Mouse (Mus musculus) C3H10T1/2 (cell line): ENCODE results near the gene Gm13285. TPM values are rescaled to one million over a fixed set of nuclear protein-coding genes. Genes with fewer than 3 reads are reported as not detected.

Source experiments
- polyA plus RNA-seq, 2 experiments: library from polyadenylated mRNA; unstranded; fragments of >200 nt; fragmentation: generic; extraction: Trizol; gene quantifications; one replicate each; pipeline ENCODE4 v1.2.1; 2012; ENCODE audit warnings: missing spikeins in 2 of 2

The Gm13285 gene
- polyA plus RNA-seq = not detected

DNA sequence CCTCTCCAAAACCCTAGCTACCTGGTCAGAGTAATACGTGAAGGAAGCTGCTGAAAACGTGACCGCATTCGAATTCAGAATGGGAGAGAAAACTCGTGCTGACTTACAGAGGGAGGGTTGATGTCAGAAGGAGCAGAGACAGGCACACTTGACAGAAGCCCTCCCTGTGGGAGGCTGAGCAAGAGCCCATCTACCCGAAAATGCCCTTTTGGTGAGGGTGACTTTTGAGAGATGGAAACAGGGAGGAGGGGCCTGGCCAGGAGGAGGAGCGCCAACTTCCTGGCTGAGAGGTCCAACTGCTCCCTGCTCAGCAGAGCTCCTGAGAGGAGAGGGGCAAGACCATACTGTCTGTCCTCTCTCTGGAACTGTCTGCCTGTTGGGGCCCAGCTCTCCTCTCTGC, at the start of gene Gm13285:
TSS of gene Gm13285 (plus strand) at position 301 of the 400 bp plus-strand sequence.

GRCm38 (mm10) chr4:88754818-88755340, 44.6 kb upstream of the Gm13285 start, which contains the start of gene Gm13271:
Gm13271 (plus strand) TSS chr4:88754868.

GRCm38 (mm10) chr4:88759610-88760268, 39.7 kb upstream of the Gm13285 start, which contains the start of gene Gm13283:
Gm13283 (plus strand) TSS chr4:88760119.

GRCm38 (mm10) chr4:88773534-88773933, 25.9 kb upstream of the Gm13285 start, which contains the start of gene Gm13290:
Gm13290 (plus strand) TSS chr4:88773834.

DNA sequence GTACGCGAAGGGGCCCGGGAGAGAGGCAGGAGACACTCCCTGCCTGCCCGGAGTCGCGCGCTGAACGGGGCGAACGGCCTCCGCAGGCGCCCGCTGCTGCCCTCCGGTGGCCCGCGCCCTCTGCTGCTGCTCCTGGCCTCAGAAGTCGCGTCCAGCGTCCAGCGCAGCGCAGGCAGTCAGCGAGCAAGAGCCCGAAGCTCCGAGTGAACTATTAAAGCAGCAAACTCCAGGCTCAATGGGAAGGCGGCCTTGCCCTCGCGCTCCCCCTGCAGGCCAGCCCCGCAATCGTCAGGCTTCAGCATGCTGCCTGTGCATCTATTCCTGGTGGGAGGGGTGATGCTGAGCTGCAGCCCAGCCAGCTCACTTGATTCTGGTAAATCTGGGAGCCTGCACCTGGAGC, 22.8 kb upstream of the Gm13285 start, which contains the start of gene Gm13289:
TSS of gene Gm13289 (plus strand) at position 301 of the 400 bp plus-strand sequence.

DNA sequence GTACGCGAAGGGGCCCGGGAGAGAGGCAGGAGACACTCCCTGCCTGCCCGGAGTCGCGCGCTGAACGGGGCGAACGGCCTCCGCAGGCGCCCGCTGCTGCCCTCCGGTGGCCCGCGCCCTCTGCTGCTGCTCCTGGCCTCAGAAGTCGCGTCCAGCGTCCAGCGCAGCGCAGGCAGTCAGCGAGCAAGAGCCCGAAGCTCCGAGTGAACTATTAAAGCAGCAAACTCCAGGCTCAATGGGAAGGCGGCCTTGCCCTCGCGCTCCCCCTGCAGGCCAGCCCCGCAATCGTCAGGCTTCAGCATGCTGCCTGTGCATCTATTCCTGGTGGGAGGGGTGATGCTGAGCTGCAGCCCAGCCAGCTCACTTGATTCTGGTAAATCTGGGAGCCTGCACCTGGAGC, 19.9 kb upstream of the Gm13285 start, which contains the start of gene Gm13272:
TSS of gene Gm13272 (plus strand) at position 301 of the 400 bp plus-strand sequence.

DNA sequence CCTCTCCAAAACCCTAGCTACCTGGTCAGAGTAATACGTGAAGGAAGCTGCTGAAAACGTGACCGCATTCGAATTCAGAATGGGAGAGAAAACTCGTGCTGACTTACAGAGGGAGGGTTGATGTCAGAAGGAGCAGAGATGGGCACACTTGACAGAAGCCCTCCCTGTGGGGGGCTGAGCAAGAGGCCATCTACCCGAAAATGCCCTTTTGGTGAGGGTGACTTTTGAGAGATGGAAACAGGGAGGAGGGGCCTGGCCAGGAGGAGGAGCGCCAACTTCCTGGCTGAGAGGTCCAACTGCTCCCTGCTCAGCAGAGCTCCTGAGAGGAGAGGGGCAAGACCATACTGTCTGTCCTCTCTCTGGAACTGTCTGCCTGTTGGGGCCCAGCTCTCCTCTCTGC, 17.6 kb upstream of the Gm13285 start, which contains the start of gene Ifnz:
TSS of gene Ifnz (plus strand) at position 301 of the 400 bp plus-strand sequence.

DNA sequence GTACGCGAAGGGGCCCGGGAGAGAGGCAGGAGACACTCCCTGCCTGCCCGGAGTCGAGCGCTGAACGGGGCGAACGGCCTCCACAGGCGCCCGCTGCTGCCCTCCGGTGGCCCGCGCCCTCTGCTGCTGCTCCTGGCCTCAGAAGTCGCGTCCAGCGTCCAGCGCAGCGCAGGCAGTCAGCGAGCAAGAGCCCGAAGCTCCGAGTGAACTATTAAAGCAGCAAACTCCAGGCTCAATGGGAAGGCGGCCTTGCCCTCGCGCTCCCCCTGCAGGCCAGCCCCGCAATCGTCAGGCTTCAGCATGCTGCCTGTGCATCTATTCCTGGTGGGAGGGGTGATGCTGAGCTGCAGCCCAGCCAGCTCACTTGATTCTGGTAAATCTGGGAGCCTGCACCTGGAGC, 14.1 kb upstream of the Gm13285 start, which contains the start of gene Gm13276:
TSS of gene Gm13276 (plus strand) at position 301 of the 400 bp plus-strand sequence.

GRCm38 (mm10) chr4:88788402-88788801, 11.1 kb upstream of the Gm13285 start, which contains the start of gene Gm13277:
Gm13277 (plus strand) TSS chr4:88788632.

GRCm38 (mm10) chr4:88791250-88791649, 8.2 kb upstream of the Gm13285 start, which contains the start of gene Gm13278:
Gm13278 (plus strand) TSS chr4:88791550.

GRCm38 (mm10) chr4:88793936-88794675, 5.4 kb upstream of the Gm13285 start, which contains the start of gene Gm13275:
Gm13275 (plus strand) TSS chr4:88794487.

GRCm38 (mm10) chr4:88797097-88797496, 2.4 kb upstream of the Gm13285 start, which contains the start of gene Gm13279:
Gm13279 (plus strand) TSS chr4:88797397.

GRCm38 (mm10) chr4:88802954-88803353, 3.5 kb downstream of the Gm13285 start, which contains the start of gene Gm13287:
Gm13287 (plus strand) TSS chr4:88803254.

DNA sequence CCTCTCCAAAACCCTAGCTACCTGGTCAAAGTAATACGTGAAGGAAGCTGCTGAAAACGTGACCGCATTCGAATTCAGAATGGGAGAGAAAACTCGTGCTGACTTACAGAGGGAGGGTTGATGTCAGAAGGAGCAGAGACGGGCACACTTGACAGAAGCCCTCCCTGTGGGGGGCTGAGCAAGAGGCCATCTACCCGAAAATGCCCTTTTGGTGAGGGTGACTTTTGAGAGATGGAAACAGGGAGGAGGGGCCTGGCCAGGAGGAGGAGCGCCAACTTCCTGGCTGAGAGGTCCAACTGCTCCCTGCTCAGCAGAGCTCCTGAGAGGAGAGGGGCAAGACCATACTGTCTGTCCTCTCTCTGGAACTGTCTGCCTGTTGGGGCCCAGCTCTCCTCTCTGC, 5.8 kb downstream of the Gm13285 start, which contains the start of gene Gm13288:
TSS of gene Gm13288 (plus strand) at position 301 of the 400 bp plus-strand sequence.

DNA sequence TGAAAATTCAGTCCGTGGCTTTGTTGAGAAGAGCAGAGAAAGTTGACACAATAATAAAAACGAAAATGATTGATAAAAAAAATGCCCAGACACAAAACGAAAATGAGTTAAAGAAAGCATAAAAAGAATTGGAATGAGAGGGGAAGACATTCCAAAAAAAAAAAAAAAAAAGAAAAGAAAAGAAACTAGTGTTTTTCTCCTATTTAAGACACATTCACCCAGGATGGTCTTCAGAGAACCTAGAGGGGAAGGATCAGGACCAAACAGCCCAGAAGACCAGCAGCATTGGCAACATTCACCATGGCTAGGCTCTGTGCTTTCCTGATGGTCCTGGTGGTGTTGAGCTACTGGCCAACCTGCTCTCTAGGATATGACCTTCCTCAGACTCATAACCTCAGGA, 16.5 kb downstream of the Gm13285 start, which contains the start of gene Ifna7:
TSS of gene Ifna7 (plus strand) at position 301 of the 400 bp plus-strand sequence.

GRCm38 (mm10) chr4:88819659-88820058, 20.2 kb downstream of the Gm13285 start, which contains the start of gene Ifna11:
Ifna11 (plus strand) TSS chr4:88819959.

GRCm38 (mm10) chr4:88827116-88827515, 27.7 kb downstream of the Gm13285 start, which contains the start of gene Ifna6:
Ifna6 (plus strand) TSS chr4:88827416.

DNA sequence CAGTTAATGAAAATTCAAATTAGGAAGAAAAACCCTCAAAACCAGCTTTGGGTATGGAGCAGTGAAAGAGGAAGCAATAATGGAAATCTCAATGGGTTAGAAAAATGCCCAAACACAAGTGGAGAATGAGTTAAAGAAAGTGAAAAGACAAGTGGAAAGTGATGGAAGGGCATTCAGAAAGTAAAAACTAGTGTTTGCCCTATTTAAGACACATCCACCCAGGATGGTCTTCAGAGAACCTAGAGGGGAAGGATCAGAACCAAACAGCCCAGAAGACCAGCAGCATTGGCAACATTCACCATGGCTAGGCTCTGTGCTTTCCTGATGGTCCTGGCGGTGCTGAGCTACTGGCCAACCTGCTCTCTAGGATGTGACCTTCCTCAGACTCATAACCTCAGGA, 35.8 kb downstream of the Gm13285 start, which contains the start of gene Ifna5:
TSS of gene Ifna5 (plus strand) at position 301 of the 400 bp plus-strand sequence.

GRCm38 (mm10) chr4:88841438-88841911, 42.0 kb downstream of the Gm13285 start, which contains the start of gene Ifna4:
Ifna4 (plus strand) TSS chr4:88841861.

DNA sequence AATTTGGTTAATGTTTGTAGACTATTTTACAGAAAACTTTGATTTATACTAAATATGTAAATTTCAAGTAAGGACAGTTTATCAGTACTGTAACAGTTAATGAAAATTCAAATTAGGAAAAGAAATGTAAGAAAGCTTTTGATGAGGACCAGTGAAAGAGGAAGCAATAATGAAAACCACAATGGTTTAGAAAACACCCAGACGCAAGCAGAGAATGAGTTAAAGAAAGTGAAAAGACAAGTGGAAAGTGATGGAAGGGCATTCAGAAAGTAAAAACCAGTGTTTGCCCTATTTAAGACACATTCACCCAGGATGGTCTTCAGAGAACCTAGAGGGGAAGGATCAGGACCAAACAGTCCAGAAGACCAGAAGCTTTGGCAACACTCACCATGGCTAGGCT, 50.2 kb downstream of the Gm13285 start, which contains the start of gene Ifna1:
TSS of gene Ifna1 (plus strand) at position 390 of the 400 bp plus-strand sequence.

